Mouse (Mus musculus) midbrain, embryonic 15.5 days (tissue): ENCODE measurements around the gene Pou5f1. TPM values are rescaled to one million over a fixed set of nuclear protein-coding genes. Genes with fewer than 3 reads are reported as not detected.
"Not testable (repeated sequence)": the region's sequence is repeated elsewhere in the genome, so short reads cannot be mapped to it uniquely, and the experiment has no call there.

Experiments
- ATAC-seq: fragments of 200-750 bp; cut with Nextera tagmentation; replicated peaks from 2 replicates; pipeline ENCODE4 v1.8.0; 2017; ENCODE audit warnings: moderate TSS enrichment
- H3K27ac ChIP-seq: fragments of 300-500 bp; sonication (generic); 2 replicates; pipeline ENCODE4 v1.5.1; 2015; ENCODE audit warnings: mild to moderate bottlenecking, inconsistent platforms
- H3K27me3 ChIP-seq: fragments of 300-500 bp; sonication (generic); replicated peaks from 2 replicates; pipeline ENCODE4 v1.6.1; 2015; ENCODE audit warnings: inconsistent platforms
- H3K36me3 ChIP-seq: fragments of 300-500 bp; sonication (generic); replicated peaks from 2 replicates; pipeline ENCODE4 v1.6.1; 2015; ENCODE audit warnings: inconsistent platforms
- H3K4me1 ChIP-seq: fragments of 300-500 bp; sonication (generic); 2 replicates; pipeline ENCODE4 v1.6.1; 2015; ENCODE audit warnings: inconsistent platforms
- H3K4me2 ChIP-seq: fragments of 300-500 bp; sonication (generic); 2 replicates; pipeline ENCODE4 v1.6.1; 2015; ENCODE audit warnings: inconsistent platforms, mild to moderate bottlenecking, moderate library complexity
- H3K4me3 ChIP-seq: fragments of 300-500 bp; sonication (generic); 2 replicates; pipeline ENCODE4 v1.5.1; 2015; ENCODE audit warnings: mild to moderate bottlenecking, inconsistent platforms
- H3K9ac ChIP-seq: fragments of 300-500 bp; sonication (generic); 2 replicates; pipeline ENCODE4 v1.6.1; 2015; ENCODE audit warnings: mild to moderate bottlenecking, inconsistent platforms
- H3K9me3 ChIP-seq: fragments of 300-500 bp; sonication (generic); 2 replicates; pipeline ENCODE4 v1.6.1; 2016; ENCODE audit warnings: inconsistent platforms
- WGBS: fragments of 180-500 bp; shearing (Covaris S2); methylation state at CpG from one replicate; pipeline ENCODE4 v1.1.7; 2015; ENCODE audit warnings: mixed read lengths; 5-methylcytosine and 5-hydroxymethylcytosine counted together
- polyA plus RNA-seq: library from polyadenylated mRNA; unstranded; fragments of >200 nt; fragmentation: Nextera tagmentation; extraction: Ambion mirVana; gene quantifications from 2 replicates; pipeline ENCODE4 v1.2.1, GENCODE M21; 2015

Pou5f1 gene
- polyA plus RNA-seq, 1 experiment from 2014 or later, result 0.12 TPM

- no peaks in the 10 kb centered on the region for H3K4me1 ChIP-seq
Measured at GRCm38 (mm10) chr17:35502226-35502625, 3.6 kb upstream of the Pou5f1 start.

GRCm38 (mm10) chr17:35502762-35503161, 3.1 kb upstream of the Pou5f1 start:
- H3K9me3 ChIP-seq, result no peaks in the 10 kb centered on the region
- 42% methylated on average over 5 of the region's 5 CpGs for WGBS
- ATAC-seq, result no peak
- no peaks in the 10 kb centered on the region for H3K4me1 ChIP-seq
- no peak overlapping the region for H3K4me3 ChIP-seq
- no peak overlapping the region for H3K4me2 ChIP-seq
- no peaks in the 10 kb centered on the region for H3K36me3 ChIP-seq
- H3K9ac ChIP-seq, result no peak overlapping the region
- H3K27me3 ChIP-seq, result peaks cover 17% of the 10 kb centered on the region
- no peak overlapping the region for H3K27ac ChIP-seq

More at GRCm38 (mm10) chr17:35502226-35502625, 3.6 kb upstream of the Pou5f1 start:
- Histone ChIP-seq H3K4me3 (no peak overlapping the region), H3K9me3 (no peaks in the 10 kb centered on the region), H3K4me2 (no peak overlapping the region), H3K36me3 (no peaks in the 10 kb centered on the region), H3K9ac (no peak overlapping the region), H3K27ac (no peak overlapping the region), H3K27me3 (peaks cover 13% of the 10 kb centered on the region)
- 3% methylated on average over 6 of the region's 6 CpGs for WGBS
- no peak for ATAC-seq

GRCm38 (mm10) chr17:35503849-35504248, 2.0 kb upstream of the Pou5f1 start:
- no peaks in the 10 kb centered on the region for H3K4me1 ChIP-seq
- WGBS, result 16% methylated on average over 5 of the region's 5 CpGs
- no peak overlapping the region for H3K9ac ChIP-seq
- H3K27ac ChIP-seq, result no peak overlapping the region
- H3K9me3 ChIP-seq, result no peaks in the 10 kb centered on the region
- no peak for ATAC-seq
- H3K4me3 ChIP-seq, result no peak overlapping the region
- no peak overlapping the region for H3K4me2 ChIP-seq
- no peaks in the 10 kb centered on the region for H3K36me3 ChIP-seq
- H3K27me3 ChIP-seq, result peaks cover 20% of the 10 kb centered on the region

- H3K27me3 ChIP-seq, result peaks cover 20% of the 10 kb centered on the region
Measured at GRCm38 (mm10) chr17:35504628-35505481, 963 bp upstream of the Pou5f1 start.

GRCm38 (mm10) chr17:35506881-35507280, 1.1 kb downstream of the Pou5f1 start:
- peaks cover 20% of the 10 kb centered on the region for H3K27me3 ChIP-seq
- 17% methylated on average over 10 of the region's 10 CpGs for WGBS
- no peaks in the 10 kb centered on the region for H3K4me1 ChIP-seq

More at GRCm38 (mm10) chr17:35504628-35505481, 963 bp upstream of the Pou5f1 start:
- Histone ChIP-seq H3K9ac (no peak overlapping the region), H3K27ac (no peak overlapping the region), H3K4me2 (no peak overlapping the region), H3K4me3 (no peak overlapping the region), H3K36me3 (no peaks in the 10 kb centered on the region), H3K9me3 (no peaks in the 10 kb centered on the region), H3K4me1 (no peaks in the 10 kb centered on the region)
- WGBS, result 12% methylated on average over 8 of the region's 8 CpGs
- ATAC-seq, result no peak

GRCm38 (mm10) chr17:35507556-35508260, 1.9 kb downstream of the Pou5f1 start:
- Histone ChIP-seq H3K36me3 (no peaks in the 10 kb centered on the region), H3K4me3 (no peak overlapping the region), H3K27ac (no peak overlapping the region), H3K4me1 (no peaks in the 10 kb centered on the region), H3K9ac (no peak overlapping the region), H3K9me3 (no peaks in the 10 kb centered on the region), H3K4me2 (no peak overlapping the region), H3K27me3 (peaks cover 20% of the 10 kb centered on the region)
- no peak for ATAC-seq
- WGBS, result 28% methylated on average over 13 of the region's 13 CpGs

More at GRCm38 (mm10) chr17:35506881-35507280, 1.1 kb downstream of the Pou5f1 start:
- Histone ChIP-seq H3K4me3 (no peak overlapping the region), H3K36me3 (no peaks in the 10 kb centered on the region), H3K27ac (no peak overlapping the region), H3K9me3 (no peaks in the 10 kb centered on the region), H3K9ac (no peak overlapping the region), H3K4me2 (no peak overlapping the region)
- ATAC-seq, result no peak

- not testable (repeated sequence) for H3K9ac ChIP-seq, H3K36me3 ChIP-seq, H3K4me3 ChIP-seq, H3K9me3 ChIP-seq, H3K4me1 ChIP-seq, H3K4me2 ChIP-seq, H3K27ac ChIP-seq, ATAC-seq
- H3K27me3 ChIP-seq, result peaks cover 20% of the 10 kb centered on the region
- 55% methylated on average over 5 of the region's 5 CpGs for WGBS
Measured at GRCm38 (mm10) chr17:35508279-35508678, 2.5 kb downstream of the Pou5f1 start.

GRCm38 (mm10) chr17:35509284-35509683, 3.5 kb downstream of the Pou5f1 start:
- H3K4me3 ChIP-seq, result no peak overlapping the region
- H3K36me3 ChIP-seq, result no peaks in the 10 kb centered on the region
- H3K9ac ChIP-seq, result no peak overlapping the region
- WGBS, result 34% methylated on average over 8 of the region's 8 CpGs
- no peak overlapping the region for H3K27ac ChIP-seq
- no peaks in the 10 kb centered on the region for H3K9me3 ChIP-seq
- no peaks in the 10 kb centered on the region for H3K4me1 ChIP-seq
- peaks cover 20% of the 10 kb centered on the region for H3K27me3 ChIP-seq
- H3K4me2 ChIP-seq, result no peak overlapping the region
- ATAC-seq, result no peak

- Histone ChIP-seq H3K4me1 (peaks cover 16% of the 10 kb centered on the region), H3K9me3 (no peaks in the 10 kb centered on the region), H3K27me3 (peaks cover 3% of the 10 kb centered on the region; the same call in 1 of the 2 replicates), H3K4me3 (no peak overlapping the region), H3K36me3 (no peaks in the 10 kb centered on the region), H3K9ac (no peak overlapping the region), H3K4me2 (no peak overlapping the region), H3K27ac (no peak overlapping the region)
- WGBS, result 90% methylated on average over 7 of the region's 7 CpGs
- no peak for ATAC-seq
Measured at GRCm38 (mm10) chr17:35512916-35513626, 7.3 kb downstream of the Pou5f1 start.

GRCm38 (mm10) chr17:35513886-35514285, 8.1 kb downstream of the Pou5f1 start:
- no peaks in the 10 kb centered on the region for H3K36me3 ChIP-seq

GRCm38 (mm10) chr17:35514756-35515155, 8.9 kb downstream of the Pou5f1 start:
- H3K4me1 ChIP-seq, result peaks cover 16% of the 10 kb centered on the region
- 56% methylated on average over 6 of the region's 6 CpGs for WGBS
- no peaks in the 10 kb centered on the region for H3K9me3 ChIP-seq
- H3K4me2 ChIP-seq, result no peak overlapping the region
- no peak overlapping the region for H3K9ac ChIP-seq
- 0 out of 2 replicates have a peak, but pooled peaks cover 2% of the 10 kb centered on the region for H3K27me3 ChIP-seq
- no peaks in the 10 kb centered on the region for H3K36me3 ChIP-seq
- H3K27ac ChIP-seq, result no peak overlapping the region
- no peak overlapping the region for H3K4me3 ChIP-seq
- ATAC-seq, result no peak

More at GRCm38 (mm10) chr17:35513886-35514285, 8.1 kb downstream of the Pou5f1 start:
- no peak overlapping the region for H3K4me2 ChIP-seq
- no peaks in the 10 kb centered on the region for H3K9me3 ChIP-seq
- ATAC-seq, result no peak
- no peak overlapping the region for H3K9ac ChIP-seq
- H3K4me1 ChIP-seq, result peaks cover 16% of the 10 kb centered on the region
- H3K4me3 ChIP-seq, result no peak overlapping the region
- 20% methylated on average over 2 of the region's 2 CpGs for WGBS
- H3K27ac ChIP-seq, result no peak overlapping the region
- H3K27me3 ChIP-seq, result 0 out of 2 replicates have a peak, but pooled peaks cover 2% of the 10 kb centered on the region
